In genomic region chr12:85712587-85712986, GRCm38 (mm10) we compare ENCODE assay signal across 23 mouse cellular contexts. TPM values are rescaled to one million over a fixed set of nuclear protein-coding genes. Genes with fewer than 3 reads are reported as not detected.
DNase-seq lines count a peak whose midpoint lies in the region; ATAC-seq and TF ChIP-seq lines count a peak whose summit lies in the region.
"Had no signal": no experiment of that assay in that cellular context is flagged by ENCODE, and none has a peak within 500 bp of the region (broad histone marks: within the 10 kb centered on the region; RNA-seq: fewer than 3 reads in every experiment).

No protein-coding gene starts in this region.

- DNase-seq in A20 (ENCODE audit: low read depth, low spot score) = peak; percentile 22
- DNase-seq in CD4-positive, CD25-positive, alpha-beta regulatory T cell, adult 2 months (ENCODE audit: low read depth, low spot score) = peak; percentile 29
- no peak for DNase-seq in adipocyte (ENCODE audit: low spot score)
- DNase-seq in yolk sac, embryonic 10.5 days (ENCODE audit: low spot score) = no peak
- no peak for DNase-seq in thymus, adult 2 months
- DNase-seq: adrenal gland, postnatal 10 days; cerebellum, adult 11-12 months; cerebellum, adult 9-11 months; embryo, embryonic 11 days; gastrocnemius, postnatal 10 days; heart, postnatal 4 days; kidney, adult 18-20 months had no signal

- H3K4me3 ChIP-seq in thymus, adult 2 months (ENCODE audit: control insufficient read depth, insufficient read depth, low read length) = no peak overlapping the region
- H3K4me3 ChIP-seq: embryonic facial prominence, embryonic 15.5 days; erythroblast, embryonic 14.5 days; forebrain, embryonic 10.5 days; forebrain, embryonic 15.5 days; heart, embryonic 12.5 days; hindbrain, embryonic 12.5 days; intestine, embryonic 15.5 days had no signal

- ATAC-seq in activated CD4-positive, CD25-positive, alpha-beta regulatory T cell, adult 4 months = peak; percentile 32
- ATAC-seq in inflammation-experienced regulatory T-cells, adult 6 months = peak; percentile 39
- ATAC-seq: forebrain, embryonic 15.5 days; hindbrain, embryonic 16.5 days; intestine, embryonic 15.5 days; Patski had no signal

- no peaks in the 10 kb centered on the region for H3K36me3 ChIP-seq in thymus, adult 2 months (ENCODE audit: control insufficient read depth, insufficient read depth, low read length)
- H3K36me3 ChIP-seq: embryonic facial prominence, embryonic 15.5 days; forebrain, embryonic 10.5 days; forebrain, embryonic 15.5 days; heart, embryonic 12.5 days; hindbrain, embryonic 12.5 days; intestine, embryonic 15.5 days had no signal

- no peak for TF ChIP-seq POLR2A in thymus, adult 2 months (IDR thresholded peaks at IDR 0.05; ENCODE audit: control insufficient read depth, extremely low read depth, insufficient read depth, low read length, poor library complexity)

- 95% methylated on average over 2 of the region's 2 CpGs for WGBS in thymus, adult 2 months

- no peaks in the 10 kb centered on the region for H3K4me1 ChIP-seq in thymus, adult 2 months (replicated peaks; ENCODE audit: control insufficient read depth, insufficient read depth, low read length)
- H3K4me1 ChIP-seq: embryonic facial prominence, embryonic 15.5 days; forebrain, embryonic 10.5 days; forebrain, embryonic 15.5 days; heart, embryonic 12.5 days; hindbrain, embryonic 12.5 days; intestine, embryonic 15.5 days had no signal

- H3K27ac ChIP-seq in thymus, adult 2 months (ENCODE audit: control insufficient read depth, insufficient read depth, low read length) = no peak overlapping the region
- H3K27ac ChIP-seq: embryonic facial prominence, embryonic 15.5 days; forebrain, embryonic 10.5 days; forebrain, embryonic 15.5 days; hindbrain, embryonic 12.5 days; intestine, embryonic 15.5 days had no signal

- H3K27me3 ChIP-seq in thymus, adult 2 months (ENCODE audit: control insufficient read depth, insufficient read depth, low read length) = no peaks in the 10 kb centered on the region
- H3K27me3 ChIP-seq: embryonic facial prominence, embryonic 15.5 days; forebrain, embryonic 15.5 days; heart, embryonic 12.5 days; intestine, embryonic 15.5 days had no signal

- TF ChIP-seq CTCF in thymus, adult 2 months (IDR thresholded peaks at IDR 0.05; ENCODE audit: borderline replicate concordance, control insufficient read depth, extremely low read depth, insufficient read depth, low read length, poor library complexity) = no peak

RNA-seq across cellular contexts. Expression of gene Batf, which starts 26.1 kb away (rescaled TPM):
- polyA plus RNA-seq in activated CD4-positive, CD25-positive, alpha-beta regulatory T cell, adult 4 months (2017; shearing (Covaris generic)) = 100 to 1,000 TPM; 156 to 205 TPM
- polyA plus RNA-seq in inflammation-experienced regulatory T-cells, adult 6 months (2017; shearing (Covaris generic)) = 100 to 1,000 TPM; 172 to 296 (median 268) TPM
- polyA plus RNA-seq in thymus, adult 2 months (2012; rRNA removed) = 13.3 and 14.9 TPM in 2 replicates
- polyA plus RNA-seq: Patski had no signal

RNA-seq across cellular contexts. Expression of gene Flvcr2, which starts 33.8 kb away (rescaled TPM):
- under 1 TPM; 0.48 to 0.60 TPM for polyA plus RNA-seq in activated CD4-positive, CD25-positive, alpha-beta regulatory T cell, adult 4 months (2017; shearing (Covaris generic))
- under 1 TPM; 0.58 to 0.74 (median 0.60) TPM for polyA plus RNA-seq in inflammation-experienced regulatory T-cells, adult 6 months (2017; shearing (Covaris generic))
- polyA plus RNA-seq in thymus, adult 2 months (2012; rRNA removed) = 0.22 and 0.47 TPM in 2 replicates
- polyA plus RNA-seq: erythroblast, embryonic 14.5 days had no signal

Comparison
In these comparisons a context has a peak if more than half of its experiments do, and no peak if none do; other contexts are left out.
1. DNase-seq: peak in A20 (single experiment) and CD4-positive, CD25-positive, alpha-beta regulatory T cell, adult 2 months (single experiment); none in adipocyte (single experiment), yolk sac, embryonic 10.5 days (single experiment) and thymus, adult 2 months (single experiment).